Mouse (Mus musculus) kidney, postnatal 25 days (tissue): ENCODE data around the gene Onecut1.
A peak's percentile ranks its signal among the peaks of the same experiment; 100 is the strongest.

Experiments
- DNase-seq, 2 experiments: peaks; one replicate each; pipeline ENCODE4 v3.0.0; 2021; ENCODE audit warnings: mixed read lengths in 2 of 2

Gene Onecut1

DNA sequence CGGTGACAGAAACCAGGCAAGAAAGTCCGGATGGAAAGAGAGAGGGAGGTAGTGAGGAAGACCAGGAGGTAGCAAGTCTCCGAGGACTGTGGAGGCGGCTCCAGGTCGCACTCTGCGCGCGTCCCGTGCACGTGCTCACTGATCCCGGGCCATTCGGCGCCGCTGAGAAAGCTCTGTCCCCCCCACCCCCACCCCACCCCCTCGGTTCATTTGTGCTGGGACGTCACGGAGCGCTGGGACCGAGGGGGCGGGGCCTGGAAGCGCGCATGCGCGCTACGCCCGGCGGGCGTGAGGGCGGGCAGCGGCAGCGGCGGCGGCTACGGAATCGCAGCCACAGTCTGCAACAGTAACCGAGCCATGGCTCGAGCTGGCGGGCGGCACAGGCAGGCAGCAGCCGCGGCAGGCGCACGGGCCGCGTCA, at the start of gene Onecut1:
Gene Onecut1, plus strand, starts transcription at position 361 of the 420 bp plus-strand sequence.
- DNase-seq: peak; percentile 54 to 74

- DNase-seq: no peak
Measured at GRCm38 (mm10) chr9:74819736-74820511, 41.8 kb upstream of the Onecut1 start.

DNA sequence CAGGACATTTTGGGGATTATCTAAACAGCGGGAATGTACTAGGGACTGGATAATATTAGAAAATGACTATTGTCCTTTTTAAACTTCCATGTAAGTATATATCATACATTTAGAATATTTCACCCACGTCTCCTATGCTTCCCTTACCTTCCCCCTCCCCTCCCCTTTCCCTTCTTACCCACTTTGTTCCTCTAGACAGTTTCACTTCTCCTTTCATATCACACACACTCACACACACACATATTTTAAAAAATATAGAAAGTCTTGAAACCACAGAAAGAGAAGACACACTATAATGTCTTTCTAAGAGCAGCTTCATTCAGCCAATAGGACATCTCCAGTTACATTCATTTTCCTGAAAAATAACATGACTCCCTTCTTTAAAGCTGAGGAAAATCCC, 36.6 kb upstream of the Onecut1 start:
- no peak for DNase-seq

GRCm38 (mm10) chr9:74829206-74829605, 32.5 kb upstream of the Onecut1 start:
- DNase-seq: no peak

DNA sequence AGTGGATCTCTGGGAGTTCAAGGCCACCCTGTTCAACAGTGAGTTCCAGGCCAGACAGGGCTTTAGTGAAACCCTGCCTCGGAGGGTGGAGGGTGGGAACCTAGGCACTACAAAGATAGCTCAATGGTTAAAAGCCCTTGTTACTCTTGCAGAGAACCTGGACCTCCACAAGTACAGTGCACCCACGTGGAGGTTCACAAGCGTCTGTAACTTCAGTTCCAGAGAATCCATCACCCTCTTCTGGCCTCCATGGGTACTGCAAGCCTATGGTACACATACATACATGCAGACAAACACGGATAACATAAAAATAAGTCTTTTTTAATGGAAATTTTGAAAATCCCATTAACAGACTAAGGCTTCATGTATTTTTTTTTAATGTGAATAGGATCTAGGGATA, 18.8 kb upstream of the Onecut1 start:
- DNase-seq: no peak

DNA sequence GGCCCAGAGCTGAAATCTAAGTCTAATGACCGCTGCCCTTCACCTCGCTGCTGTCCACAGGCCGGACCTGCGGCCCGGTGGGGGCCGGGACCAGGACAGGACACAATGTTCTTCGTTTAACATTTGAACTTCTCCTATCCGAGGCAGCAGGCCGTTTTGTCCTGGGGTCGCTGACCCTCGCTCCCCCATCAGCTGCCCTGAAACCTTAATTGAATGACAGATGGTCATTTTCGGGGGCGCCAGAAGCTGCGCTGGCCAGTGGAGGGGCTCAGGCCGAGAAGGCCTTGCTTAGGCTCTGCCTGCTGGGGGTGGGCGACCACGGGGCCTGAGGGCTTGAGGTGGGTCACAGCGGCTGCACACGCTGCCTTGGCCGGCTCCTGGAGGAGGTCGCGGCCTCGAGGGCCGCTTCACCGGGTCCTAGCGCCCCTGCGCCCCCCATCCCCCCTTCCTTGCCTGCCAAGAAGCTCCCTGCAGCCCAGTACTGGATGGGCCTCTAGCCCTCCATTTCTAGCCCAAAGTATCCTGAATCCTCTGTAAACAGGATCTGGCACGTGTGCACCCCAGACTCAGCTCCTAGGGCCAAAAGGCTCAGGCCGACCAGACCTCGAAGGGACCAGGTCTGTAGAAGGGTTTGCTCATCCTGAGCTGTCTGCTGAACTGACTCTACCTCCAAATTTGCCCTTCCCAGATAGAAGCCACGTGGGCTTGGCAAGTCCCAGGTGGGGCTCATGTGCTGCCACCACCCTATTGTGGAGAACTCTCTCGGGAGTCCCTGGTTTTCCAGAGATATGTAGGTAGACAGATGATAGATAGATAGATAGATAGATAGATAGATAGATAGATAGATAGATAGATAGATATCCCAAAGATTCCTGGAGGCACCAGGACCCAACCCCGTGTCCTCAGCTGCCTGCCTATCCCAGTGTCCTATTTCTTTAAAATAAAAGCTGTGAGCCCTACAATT, 14.6 kb upstream of the Onecut1 start:
- no peak for DNase-seq

GRCm38 (mm10) chr9:74848411-74849194, 13.1 kb upstream of the Onecut1 start:
- DNase-seq: no peak

- no peak for DNase-seq
Measured at GRCm38 (mm10) chr9:74849195-74849978, 12.3 kb upstream of the Onecut1 start.

GRCm38 (mm10) chr9:74849979-74850780, 11.5 kb upstream of the Onecut1 start:
- no peak for DNase-seq

GRCm38 (mm10) chr9:74850781-74851145, 11.0 kb upstream of the Onecut1 start:
- DNase-seq: no peak

DNA sequence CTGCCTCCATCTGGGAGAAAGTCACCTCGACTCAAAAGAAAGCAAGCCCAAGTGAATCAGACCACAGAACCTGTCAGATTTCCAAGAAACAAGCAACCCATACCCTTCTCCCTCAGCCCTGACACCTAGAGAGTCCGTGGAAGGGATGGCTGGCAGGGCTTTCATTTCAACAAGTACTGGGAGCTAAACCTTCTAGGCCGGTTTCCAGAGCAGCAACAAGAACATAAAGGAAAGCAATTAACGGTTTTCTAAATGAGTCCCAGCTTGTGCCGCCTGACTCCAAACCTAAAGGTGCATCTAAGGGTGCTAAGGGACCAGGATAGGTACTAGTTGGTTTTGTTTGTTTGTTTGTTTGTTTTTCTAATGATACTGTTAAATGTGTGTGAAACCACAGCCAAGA, 10.1 kb upstream of the Onecut1 start:
- no peak for DNase-seq

DNA sequence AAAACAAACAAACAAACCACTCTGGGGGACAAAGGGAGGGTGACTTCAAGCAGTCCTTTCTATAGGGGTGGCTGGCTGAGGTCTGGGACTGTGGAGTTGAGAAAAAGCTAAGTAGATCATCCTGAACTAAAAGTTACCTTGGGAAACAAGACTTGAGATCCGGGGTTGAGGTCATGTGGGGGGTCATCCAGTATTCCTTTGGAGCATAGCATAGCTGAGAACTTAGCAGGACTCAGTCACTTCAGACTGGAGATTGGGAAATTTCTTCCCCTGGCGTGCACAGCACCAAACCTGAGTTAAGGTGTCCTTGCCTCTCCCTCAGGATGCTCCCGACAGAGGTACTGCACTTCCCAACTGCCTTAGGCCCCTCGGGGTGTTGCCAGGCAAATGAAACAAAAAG, 9.4 kb upstream of the Onecut1 start:
- DNase-seq: no peak

DNA sequence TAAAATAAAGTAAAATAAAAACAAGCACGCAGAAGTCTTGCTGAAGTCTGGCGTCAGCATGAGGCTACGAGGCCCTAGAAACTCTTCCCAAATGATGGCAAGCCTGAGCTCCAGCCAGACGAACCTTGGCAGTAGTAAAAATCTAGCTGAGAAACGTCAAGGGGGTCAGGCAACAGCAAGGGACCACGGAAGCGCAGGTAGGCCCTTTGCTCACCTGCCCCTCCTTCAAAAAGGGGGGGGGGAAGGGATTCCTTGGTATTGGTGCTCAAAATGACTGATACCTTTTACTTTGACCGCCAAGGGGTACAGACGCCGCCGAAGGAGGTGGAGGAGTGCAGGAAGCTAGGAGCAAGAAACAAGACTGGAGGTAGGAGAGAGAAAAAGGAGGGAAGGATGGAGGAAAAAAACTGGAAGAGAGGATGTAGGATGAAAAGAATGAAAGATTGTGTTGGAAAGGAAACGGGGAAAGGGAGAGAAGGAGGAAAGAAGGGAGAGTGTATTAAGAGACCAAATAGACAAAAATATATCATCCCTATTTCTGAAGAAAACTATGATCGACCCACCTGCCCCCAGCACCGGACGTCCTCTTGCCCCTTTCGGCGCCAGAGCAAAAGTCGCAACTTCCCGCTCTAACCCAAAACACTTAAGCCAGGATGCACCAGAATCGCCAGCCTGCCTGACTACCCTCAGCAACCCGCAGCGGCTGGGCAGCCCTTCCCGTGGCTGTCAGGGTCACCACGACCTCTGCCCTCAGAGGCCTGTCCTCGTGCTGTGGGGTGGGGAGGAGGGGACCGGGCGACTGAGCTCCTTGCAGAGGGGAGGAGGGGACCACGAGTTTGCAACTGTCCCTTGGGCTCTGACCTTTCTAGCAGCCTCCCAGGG, 8.3 kb upstream of the Onecut1 start:
- DNase-seq: no peak

- no peak for DNase-seq
Measured at GRCm38 (mm10) chr9:74854073-74854591, 7.6 kb upstream of the Onecut1 start.

DNA sequence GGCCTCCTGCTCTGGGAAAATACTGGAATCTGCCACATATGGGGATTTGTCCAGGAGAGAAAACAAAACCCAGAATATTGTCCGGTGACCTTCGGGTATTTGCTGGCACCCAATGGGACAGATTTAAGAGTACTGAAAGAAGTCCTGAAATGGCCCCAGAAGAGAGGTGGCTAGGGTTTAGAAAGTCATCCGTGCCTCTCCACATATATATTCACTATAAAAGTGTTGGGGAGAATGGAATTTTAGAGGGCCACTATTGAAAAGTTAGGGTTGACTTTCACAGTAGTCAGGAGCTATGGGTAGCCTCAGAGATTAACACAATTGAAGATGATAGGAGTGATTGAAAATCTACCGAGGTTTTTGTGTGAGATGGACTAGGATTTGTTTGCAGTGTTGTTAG, 6.3 kb upstream of the Onecut1 start:
- no peak for DNase-seq

DNA sequence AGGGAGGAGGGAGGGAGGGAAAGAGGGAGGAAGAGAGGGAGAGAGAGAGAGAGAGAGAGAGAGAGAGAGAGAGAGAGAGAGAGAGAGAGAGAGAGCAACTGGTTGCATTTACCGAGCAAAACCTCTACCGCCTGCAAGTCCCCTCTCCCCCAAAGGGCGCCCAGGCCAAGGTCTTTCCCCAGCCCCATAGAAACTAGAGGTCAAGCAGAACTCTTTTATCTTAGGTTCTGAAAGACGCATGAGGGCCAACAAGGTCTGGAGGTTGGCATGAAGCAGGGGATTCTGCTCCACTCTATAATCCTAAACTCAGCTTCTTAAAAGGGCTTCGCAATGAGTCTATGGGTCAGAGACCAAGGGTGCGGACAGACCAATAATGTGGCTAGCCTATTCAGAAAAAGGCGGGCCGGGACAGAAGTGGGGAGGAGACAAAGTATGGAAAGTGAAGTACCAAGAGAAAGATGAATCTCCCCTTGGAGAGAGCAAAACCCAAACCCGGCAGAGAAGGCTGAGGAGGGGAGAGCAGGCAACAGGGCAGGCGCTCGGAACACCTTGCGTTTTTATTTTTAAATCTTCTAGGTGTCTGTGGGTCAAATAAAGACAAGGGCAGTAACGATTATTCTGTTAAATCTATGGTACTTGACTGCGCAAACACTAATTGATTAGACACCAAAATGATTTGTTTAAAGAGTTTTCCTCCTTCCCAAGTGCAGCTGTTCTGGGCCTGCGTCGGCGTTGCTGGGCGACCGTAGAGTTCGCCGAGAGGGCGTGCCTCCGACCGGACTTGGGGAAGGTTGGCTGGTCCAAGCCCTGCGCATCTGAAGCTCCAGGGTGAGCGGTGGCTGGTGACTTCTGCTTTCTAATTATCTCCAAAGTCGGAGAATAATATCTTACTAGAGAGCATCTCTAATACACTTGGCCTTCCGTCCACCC, 4.9 kb upstream of the Onecut1 start:
- no peak for DNase-seq

GRCm38 (mm10) chr9:74857508-74857840, 4.2 kb upstream of the Onecut1 start:
- no peak for DNase-seq

DNA sequence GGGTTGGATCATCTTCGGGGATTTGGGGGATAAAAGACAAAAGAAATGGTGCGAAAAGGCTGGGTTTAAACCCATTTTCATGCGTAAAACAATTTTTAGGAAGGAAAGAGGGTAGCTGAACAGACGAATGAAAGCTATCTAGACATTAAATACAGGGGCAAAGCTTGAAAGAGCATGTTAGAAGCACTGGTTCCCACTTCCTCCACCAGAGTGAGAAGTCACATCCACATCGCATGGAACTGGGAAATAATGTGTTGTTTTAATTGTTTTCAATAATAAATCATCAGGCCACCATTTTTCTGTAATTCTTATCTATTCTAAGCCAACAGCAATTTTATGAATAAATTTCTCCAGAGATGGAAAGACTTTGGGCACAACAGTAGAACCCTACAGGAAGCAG, 3.6 kb upstream of the Onecut1 start:
- DNase-seq: no peak

GRCm38 (mm10) chr9:74860461-74860860, 1.3 kb upstream of the Onecut1 start:
- no peak for DNase-seq
